Mouse (Mus musculus): ENCODE measurements around the gene Uts2r.
A peak's percentile ranks its signal among the peaks of the same experiment; 100 is the strongest.

Uts2r gene

GRCm38 (mm10) chr11:121160636-121161346 is 720 bp downstream of the Uts2r start:
- DNase-seq (ENCODE audit: low read depth) = no peak

- DNase-seq (ENCODE audit: low read depth) = no peak
These were observed 3.7 kb downstream of the Uts2r start for GRCm38 (mm10) chr11:121163751-121164150.

DNA sequence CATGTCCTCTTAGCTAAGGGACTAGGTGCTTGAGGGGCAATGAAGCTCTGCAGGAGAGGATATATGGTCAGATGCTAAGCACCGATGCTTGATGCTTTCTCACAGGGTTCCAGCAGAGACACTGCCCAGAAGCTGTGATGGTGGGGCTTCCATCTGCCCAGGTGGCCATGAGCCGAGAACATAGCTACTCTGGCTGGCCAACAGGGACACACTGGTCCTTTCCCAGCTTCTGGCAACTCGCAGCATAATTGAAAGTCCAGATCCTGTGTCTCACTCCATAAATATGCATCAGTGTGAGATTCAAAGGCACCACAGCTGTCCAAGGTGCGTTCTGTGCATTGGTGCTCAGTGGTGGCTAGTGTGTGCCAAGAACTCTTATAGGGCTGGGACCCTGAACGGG is 13.1 kb downstream of the Uts2r start:
- no peak for DNase-seq (ENCODE audit: low read depth)

DNA sequence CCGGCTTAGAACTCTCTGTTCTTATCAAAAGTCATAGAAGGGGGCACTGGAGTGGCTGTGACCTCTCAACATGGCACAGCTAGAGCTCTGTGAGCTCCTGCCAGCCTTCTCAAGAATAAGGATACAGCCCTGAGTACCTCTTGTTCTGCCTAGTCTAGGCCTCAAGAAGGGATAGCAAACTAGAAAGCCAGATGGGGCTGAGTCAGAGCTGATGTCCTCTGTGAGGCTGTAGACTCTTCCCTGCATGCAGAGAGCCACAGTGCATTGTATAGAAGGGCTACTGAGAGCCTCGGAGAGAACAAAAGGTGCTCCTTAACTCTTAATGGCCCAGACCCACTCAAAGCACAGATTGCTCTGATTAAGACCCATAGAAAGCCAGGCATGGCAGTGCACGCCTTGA is 14.2 kb downstream of the Uts2r start:
- DNase-seq (ENCODE audit: low read depth) = no peak

DNA sequence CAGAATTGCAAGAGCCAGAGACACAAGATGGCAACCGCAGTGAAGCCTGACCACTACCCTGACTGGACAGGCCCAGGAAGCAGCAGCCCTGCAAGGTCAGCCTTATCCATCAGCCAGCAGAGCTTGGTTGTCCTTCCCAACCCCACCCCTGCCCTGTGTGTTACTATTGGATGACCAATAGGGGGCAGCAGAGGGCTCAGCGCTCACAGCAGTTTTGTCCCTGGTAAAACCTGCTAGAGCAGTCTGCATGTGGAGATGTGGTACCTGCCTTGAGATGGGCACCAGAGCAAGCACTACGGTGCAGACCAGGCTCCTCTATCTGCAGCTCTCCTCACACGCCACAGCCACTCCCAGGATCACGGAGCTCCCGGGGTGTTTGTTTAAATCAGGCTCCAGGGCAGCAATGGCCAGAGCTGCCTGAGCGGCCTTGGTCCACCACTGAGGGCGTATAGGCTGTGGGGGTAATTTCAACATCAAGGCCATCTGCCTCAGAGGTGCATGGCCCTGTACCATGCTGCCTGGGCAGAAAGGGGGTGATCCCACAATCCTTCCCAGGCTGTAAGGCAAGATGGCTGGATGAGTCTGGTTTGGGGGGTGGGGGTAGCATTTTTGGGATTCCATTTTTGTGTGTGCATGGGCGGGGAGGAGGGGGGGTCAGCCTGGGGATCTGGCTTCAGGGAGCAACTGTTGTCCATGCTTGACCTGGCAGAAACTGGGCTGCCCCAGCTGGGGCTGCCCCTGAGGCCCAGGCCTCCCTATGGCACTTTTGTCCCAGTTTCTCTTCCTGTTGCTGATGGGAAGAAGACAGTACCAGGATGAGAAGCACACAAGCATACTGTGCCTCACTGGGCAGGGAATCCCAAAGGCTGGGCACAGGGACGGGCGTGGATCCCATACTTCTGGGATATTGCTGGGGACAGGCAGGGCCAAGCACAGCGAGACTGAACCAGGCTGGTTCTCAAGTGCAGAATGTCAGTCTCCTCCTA is 16.5 kb downstream of the Uts2r start:
- peak; percentile 63 for DNase-seq (ENCODE audit: low read depth)

- no peak for DNase-seq (ENCODE audit: low read depth)
These were observed 29.6 kb downstream of the Uts2r start for GRCm38 (mm10) chr11:121189681-121190080.

- DNase-seq (ENCODE audit: low read depth) = no peak
These were observed 32.7 kb downstream of the Uts2r start for GRCm38 (mm10) chr11:121192742-121193141.

DNA sequence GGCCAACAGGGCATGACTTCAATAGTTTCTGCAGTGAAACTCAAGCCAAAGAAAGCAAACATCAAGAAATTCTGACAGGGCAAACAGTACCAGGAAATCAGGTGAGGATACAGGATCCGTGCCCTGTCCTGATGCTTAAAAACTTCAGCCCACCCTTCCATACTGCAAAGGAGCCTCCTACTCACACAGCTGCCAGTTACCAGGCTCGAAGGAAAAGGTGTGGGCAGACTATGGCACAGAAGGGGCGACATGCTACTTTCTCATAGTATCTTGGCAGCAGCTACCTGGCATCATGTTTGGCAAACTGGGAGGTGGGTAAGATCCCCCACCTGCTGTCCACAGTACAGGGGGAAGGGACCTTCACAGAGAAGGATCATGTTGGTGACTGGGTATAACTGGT is 33.3 kb downstream of the Uts2r start:
- no peak for DNase-seq (ENCODE audit: low read depth)

- no peak for DNase-seq (ENCODE audit: low read depth)
These were observed 38.6 kb downstream of the Uts2r start for GRCm38 (mm10) chr11:121198622-121199021.

DNA sequence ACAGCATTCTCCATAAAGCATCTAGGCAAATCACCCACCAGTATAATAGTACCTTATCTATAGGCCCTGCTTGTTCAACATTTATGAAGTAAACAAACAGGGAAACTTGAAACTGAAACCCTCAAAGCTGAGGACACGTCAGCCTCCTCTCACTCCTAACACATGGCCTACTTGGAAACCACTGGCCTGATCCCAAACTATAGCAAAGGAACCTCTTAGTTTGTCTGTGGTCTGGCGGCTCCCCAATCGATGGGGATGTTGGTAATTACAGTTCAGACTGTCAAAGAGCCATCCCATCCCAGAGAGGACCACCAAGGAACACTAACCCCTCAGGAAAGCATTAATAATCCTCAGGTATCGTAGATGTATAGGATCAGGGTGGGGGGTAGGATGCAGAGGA is 39.8 kb downstream of the Uts2r start:
- DNase-seq (ENCODE audit: low read depth) = no peak

DNA sequence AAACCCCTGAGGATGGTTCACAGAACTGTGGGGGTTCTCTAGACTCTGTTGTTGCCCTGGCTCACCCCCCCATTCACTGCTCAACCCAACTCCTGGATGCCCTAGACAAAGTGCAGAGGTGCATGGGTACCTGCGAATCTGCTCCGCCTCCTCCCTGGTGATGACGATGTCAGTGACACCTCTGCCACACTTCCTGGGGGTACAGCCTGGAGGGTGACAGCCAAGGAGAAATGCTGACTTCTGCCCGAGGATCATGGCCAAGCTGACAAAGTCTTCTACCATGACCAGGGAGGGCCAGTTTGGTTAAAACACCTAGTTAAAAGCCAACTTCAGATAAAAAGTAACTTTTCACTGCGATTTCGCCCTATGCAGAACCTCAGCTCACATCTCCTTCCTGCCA is 40.7 kb downstream of the Uts2r start:
- DNase-seq (ENCODE audit: low read depth) = no peak

DNA sequence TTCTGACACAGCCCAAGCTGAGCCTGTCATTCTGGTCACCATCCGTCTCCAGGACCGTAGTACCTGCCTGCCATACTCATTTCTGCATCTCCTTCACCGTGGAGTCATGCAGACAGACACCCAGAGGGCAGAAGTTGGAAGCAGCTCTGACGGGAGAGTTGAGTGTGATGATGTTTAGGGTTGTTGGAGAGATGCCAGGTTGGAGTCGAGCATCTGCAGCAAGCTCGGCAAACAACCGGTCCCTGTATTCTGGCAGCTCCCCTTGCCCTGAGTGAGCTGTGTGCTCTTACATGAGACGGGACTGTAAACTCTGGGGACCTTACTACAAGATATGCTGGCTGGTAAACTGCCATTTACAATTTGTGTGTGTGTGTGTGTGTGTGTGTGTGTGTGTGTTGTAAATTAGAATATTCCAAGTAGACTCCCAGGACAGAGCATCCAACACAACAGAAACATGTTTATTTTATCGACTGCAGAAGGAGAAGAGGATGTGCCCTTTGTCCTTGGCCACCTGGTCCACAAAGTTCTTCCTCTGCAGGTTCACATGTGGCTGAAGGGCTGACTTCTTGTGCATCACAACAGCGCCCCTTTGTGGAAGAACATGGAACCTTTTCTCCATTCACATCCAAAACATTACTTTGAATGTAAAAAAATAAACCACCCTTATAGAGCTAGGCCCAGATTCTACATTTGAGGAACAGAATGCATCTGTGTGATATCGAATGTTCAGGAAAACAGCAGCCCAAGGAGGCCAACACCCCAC is 41.5 kb downstream of the Uts2r start:
- DNase-seq (ENCODE audit: low read depth) = peak; percentile 78

DNA sequence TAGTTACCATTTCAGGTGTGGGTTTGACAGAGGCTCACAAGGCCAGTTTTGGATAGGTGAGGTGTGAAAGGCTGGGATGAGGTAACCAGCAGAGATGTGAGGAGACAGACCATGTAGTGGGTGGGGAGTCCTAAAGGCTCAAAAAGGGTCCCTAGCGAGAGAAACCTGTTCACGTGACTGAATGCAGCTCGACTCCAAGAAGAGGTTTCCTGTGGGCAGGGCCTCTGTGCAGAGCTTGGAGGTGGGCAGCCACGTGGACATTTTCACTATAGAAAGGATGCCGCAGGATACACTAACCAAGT is 43.7 kb downstream of the Uts2r start:
- DNase-seq (ENCODE audit: low read depth) = no peak

- DNase-seq (ENCODE audit: low read depth) = peak; percentile 99
These were observed 44.3 kb downstream of the Uts2r start, which contains the start of the genes Hexdc and Ogfod3 for GRCm38 (mm10) chr11:121204161-121205006. Hexdc (plus strand) TSS chr11:121204433. Ogfod3 (minus strand) TSS chr11:121204711.
